Mouse (Mus musculus): ENCODE measurements around the gene Gprc5c. TPM values are rescaled to one million over a fixed set of nuclear protein-coding genes. Genes with fewer than 3 reads are reported as not detected.

The Gprc5c gene
- total and polyA plus RNA-seq, 3 experiments = not detected

- peak; percentile 33; the same call in 1 of the 2 replicates for TF ChIP-seq ETS1 (conservative IDR thresholded peaks at IDR 0.05; ENCODE audit: low read depth, low read length)
- TF ChIP-seq IRF4 (IDR thresholded peaks at IDR 0.05; ENCODE audit: low read depth, low read length) = 0 out of 2 replicates have a peak, but pooled peaks have one; percentile 5
- TF ChIP-seq GABPA (IDR thresholded peaks at IDR 0.05; ENCODE audit: insufficient replicate concordance, low read depth, low read length) = no peak
- no peak for TF ChIP-seq MAZ (IDR thresholded peaks at IDR 0.05; ENCODE audit: low read depth, low read length)
- TF ChIP-seq JUND (conservative IDR thresholded peaks at IDR 0.05; ENCODE audit: low read depth, low read length) = no peak
- TF ChIP-seq HCFC1 (IDR thresholded peaks at IDR 0.05; ENCODE audit: low read depth, low read length) = no peak
- no peak for TF ChIP-seq MEF2A (IDR thresholded peaks at IDR 0.05; ENCODE audit: borderline replicate concordance, low read depth, low read length)
- TF ChIP-seq MAFK (IDR thresholded peaks at IDR 0.05; ENCODE audit: insufficient replicate concordance, low read length) = no peak
- TF ChIP-seq UBTF (IDR thresholded peaks at IDR 0.05; ENCODE audit: low read depth, low read length) = no peak
- TF ChIP-seq ZKSCAN1 (IDR thresholded peaks at IDR 0.05; ENCODE audit: borderline replicate concordance, low read depth, low read length) = no peak
- 0 out of 2 replicates have a peak, but pooled peaks have one; percentile 19 for TF ChIP-seq EP300 (IDR thresholded peaks at IDR 0.05; ENCODE audit: low read length)
- TF ChIP-seq NRF1 (IDR thresholded peaks at IDR 0.05; ENCODE audit: low read depth, low read length) = no peak
- no peak for TF ChIP-seq MYC (IDR thresholded peaks at IDR 0.05; ENCODE audit: low read depth, low read length)
- no peak for TF ChIP-seq POLR2A (IDR thresholded peaks at IDR 0.05; ENCODE audit: low read depth, low read length)
- TF ChIP-seq MAX (IDR thresholded peaks at IDR 0.05; ENCODE audit: low read length) = no peak
- no peak for TF ChIP-seq E2F4 (IDR thresholded peaks at IDR 0.05; ENCODE audit: insufficient replicate concordance, low read depth, low read length)
- no peak for TF ChIP-seq ELF1 (IDR thresholded peaks at IDR 0.05; ENCODE audit: low read depth, low read length)
- TF ChIP-seq BHLHE40 (IDR thresholded peaks at IDR 0.05; ENCODE audit: low read depth, low read length) = peak; percentile 81
- TF ChIP-seq TCF12 (IDR thresholded peaks at IDR 0.05; ENCODE audit: low read depth, low read length) = 0 out of 2 replicates have a peak, but pooled peaks have one; percentile 35
- no peak for TF ChIP-seq ZMIZ1 (IDR thresholded peaks at IDR 0.05; ENCODE audit: low read depth, low read length)
- TF ChIP-seq TBP (conservative IDR thresholded peaks at IDR 0.05; ENCODE audit: low read depth, low read length) = no peak
- no peak for TF ChIP-seq USF2 (conservative IDR thresholded peaks at IDR 0.05; ENCODE audit: low read depth, low read length)
- 0 out of 4 replicates have a peak, but pooled peaks of 1 of the 2 experiments have one; percentile 3 for TF ChIP-seq CTCF (conservative IDR thresholded peaks at IDR 0.05 in 1 of 2, IDR thresholded peaks at IDR 0.05 in 1 of 2; ENCODE audit: low read depth in 2 of 2, low read length in 2 of 2)
- no peak for TF ChIP-seq MXI1 (IDR thresholded peaks at IDR 0.05; ENCODE audit: low read depth, low read length)
- no peak for TF ChIP-seq USF1 (IDR thresholded peaks at IDR 0.05; ENCODE audit: low read depth, low read length)
- H3K9me3 ChIP-seq (replicated peaks; ENCODE audit: low read length) = no peaks in the 10 kb centered on the region
- dilution Hi-C loops (cut with MboI; ENCODE audit: extremely low pct_ligation_motif_present, extremely low pct_unique_long_range_greater_than_20kb, low sequenced_read_pairs) = no loop called here
These were observed 24.4 kb downstream of the Gprc5c start for GRCm38 (mm10) chr11:114875301-114875801.

More at GRCm38 (mm10) chr11:114875301-114875801, 24.4 kb downstream of the Gprc5c start:
- H3K9ac ChIP-seq (ENCODE audit: insufficient read depth, low read depth) = no peak overlapping the region
- no peaks in the 10 kb centered on the region for H3K79me2 ChIP-seq (replicated peaks; ENCODE audit: control insufficient read depth, extremely low read depth, insufficient read depth, poor library complexity, severe bottlenecking)
- H3K4me1 ChIP-seq (ENCODE audit: control insufficient read depth in 1 of 2, insufficient read depth in 2 of 2) = peaks cover 24 to 77% of the 10 kb centered on the region in 2 experiments
- H3K27ac ChIP-seq (ENCODE audit: insufficient read depth, low read depth) = no peak overlapping the region
- H3K27me3 ChIP-seq (replicated peaks) = no peaks in the 10 kb centered on the region
- H3K36me3 ChIP-seq (replicated peaks in 1 of 2; ENCODE audit: control insufficient read depth in 1 of 2, insufficient read depth in 1 of 2, low read length in 1 of 2) = no peaks in the 10 kb centered on the region
- DNase-seq (ENCODE audit: extremely low read depth) = peak; percentile 42
- H3K4me2 ChIP-seq (ENCODE audit: insufficient read depth, low read depth, poor library complexity, severe bottlenecking) = peak overlapping the region; percentile 4; the same call in 1 of the 2 replicates
- no peak overlapping the region for H3K4me3 ChIP-seq (replicated peaks in 1 of 3; ENCODE audit: low read depth in 2 of 3, low read length in 2 of 3, poor library complexity in 1 of 3)
- in situ Hi-C loops (cut with MboI; ENCODE audit: low pct_ligation_motif_present, low pct_unique_long_range_greater_than_20kb, low sequenced_read_pairs) = loop anchor here (5.0 kb wide), 3 partner anchors 37 to 138 kb away; no protein-coding TSS in a partner anchor
